Mouse (Mus musculus) lung, postnatal 4 days (tissue): Measurements from ENCODE around the gene Lhfp.

ENCODE experiments used
- DNase-seq, 2 experiments: peaks; one replicate each; pipeline ENCODE4 v3.0.0; 2021

Lhfp gene

GRCm38 (mm10) chr3:53042240-53042567 lies 876 bp downstream of the Lhfp start:
- no peak for DNase-seq

- no peak for DNase-seq
Observed at GRCm38 (mm10) chr3:53043206-53043780, 2.0 kb downstream of the Lhfp start.

- DNase-seq, result peak; percentile 65 to 76
Observed at GRCm38 (mm10) chr3:53044238-53044637, 2.9 kb downstream of the Lhfp start.

- DNase-seq, result no peak
Observed at GRCm38 (mm10) chr3:53044682-53045299, 3.5 kb downstream of the Lhfp start.

GRCm38 (mm10) chr3:53045697-53046096 lies 4.4 kb downstream of the Lhfp start:
- DNase-seq, result no peak

GRCm38 (mm10) chr3:53046371-53046770 lies 5.0 kb downstream of the Lhfp start:
- DNase-seq, result peak in 1 of 2 experiments; percentile 23

GRCm38 (mm10) chr3:53052385-53052784 lies 11.1 kb downstream of the Lhfp start:
- no peak for DNase-seq

GRCm38 (mm10) chr3:53056430-53056829 lies 15.1 kb downstream of the Lhfp start:
- DNase-seq, result peak in 1 of 2 experiments; percentile 40

GRCm38 (mm10) chr3:53059959-53060358 lies 18.6 kb downstream of the Lhfp start:
- DNase-seq, result peak in 1 of 2 experiments; percentile 54

- DNase-seq, result peak in 1 of 2 experiments; percentile 32
Observed at GRCm38 (mm10) chr3:53063423-53064147, 22.3 kb downstream of the Lhfp start.

- no peak for DNase-seq
Observed at GRCm38 (mm10) chr3:53065267-53066094, 24.2 kb downstream of the Lhfp start.

- DNase-seq, result no peak
Observed at GRCm38 (mm10) chr3:53066095-53066372, 24.7 kb downstream of the Lhfp start.

GRCm38 (mm10) chr3:53068399-53068798 lies 27.1 kb downstream of the Lhfp start:
- DNase-seq, result no peak

- DNase-seq, result no peak
Observed at GRCm38 (mm10) chr3:53074264-53074663, 32.9 kb downstream of the Lhfp start.

- DNase-seq, result no peak
Observed at GRCm38 (mm10) chr3:53074761-53075160, 33.4 kb downstream of the Lhfp start.

GRCm38 (mm10) chr3:53080286-53080685 lies 39.0 kb downstream of the Lhfp start:
- DNase-seq, result no peak

GRCm38 (mm10) chr3:53080710-53081109 lies 39.4 kb downstream of the Lhfp start:
- no peak for DNase-seq

- no peak for DNase-seq
Observed at GRCm38 (mm10) chr3:53083717-53084116, 42.4 kb downstream of the Lhfp start.

GRCm38 (mm10) chr3:53084806-53085205 lies 43.5 kb downstream of the Lhfp start:
- no peak for DNase-seq

- no peak for DNase-seq
Observed at GRCm38 (mm10) chr3:53086481-53087155, 45.3 kb downstream of the Lhfp start.

- DNase-seq, result no peak
Observed at GRCm38 (mm10) chr3:53087156-53087805, 46.0 kb downstream of the Lhfp start.

GRCm38 (mm10) chr3:53089921-53090320 lies 48.6 kb downstream of the Lhfp start:
- DNase-seq, result no peak

- DNase-seq, result no peak
Observed at GRCm38 (mm10) chr3:53100210-53100609, 58.9 kb downstream of the Lhfp start.
